Mouse (Mus musculus): ENCODE measurements around the gene Hcls1. TPM values are rescaled to one million over a fixed set of nuclear protein-coding genes. Genes with fewer than 3 reads are reported as not detected.

Hcls1 gene
- polyA plus RNA-seq (2017; shearing (Covaris generic)), result 105 TPM

DNA sequence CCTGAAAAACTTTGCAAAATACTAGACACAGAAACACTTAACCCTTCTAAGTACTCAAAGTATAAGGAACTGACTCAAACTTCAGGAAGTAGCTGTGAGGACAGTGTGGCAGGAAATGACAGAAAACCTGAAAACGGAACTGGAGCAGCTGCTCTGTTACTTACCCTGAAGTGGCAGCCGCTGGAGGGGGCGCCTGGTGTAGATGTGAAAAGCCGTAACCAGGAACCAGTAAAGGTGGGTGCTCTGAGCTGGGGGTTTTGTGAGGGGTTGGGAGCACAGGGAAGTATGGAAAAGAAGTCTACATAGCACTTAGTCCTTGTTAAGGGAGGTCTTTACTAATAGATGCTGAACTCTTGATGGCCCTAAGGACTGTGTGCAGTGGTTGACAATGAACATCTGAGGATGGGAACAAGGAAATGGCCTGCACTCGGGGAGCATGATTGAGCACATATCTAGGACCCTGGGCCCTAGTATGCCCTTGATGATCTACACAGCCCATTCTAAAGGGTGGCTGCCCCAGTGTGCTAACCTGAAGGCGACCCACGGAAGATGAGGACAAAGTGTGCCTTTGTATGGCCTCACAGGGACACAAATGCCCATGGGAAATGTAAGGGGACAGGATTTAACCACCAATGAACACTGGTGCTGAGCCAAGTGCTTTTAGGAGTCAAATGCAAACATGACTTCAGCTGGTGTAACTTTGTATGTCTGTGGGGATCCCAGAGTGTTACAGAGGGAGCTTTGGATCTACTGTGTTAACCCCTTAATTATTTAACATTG is at the start of gene Hcls1:
Gene Hcls1 (plus strand): TSS at position 143 of the 780 bp plus-strand sequence.

DNA sequence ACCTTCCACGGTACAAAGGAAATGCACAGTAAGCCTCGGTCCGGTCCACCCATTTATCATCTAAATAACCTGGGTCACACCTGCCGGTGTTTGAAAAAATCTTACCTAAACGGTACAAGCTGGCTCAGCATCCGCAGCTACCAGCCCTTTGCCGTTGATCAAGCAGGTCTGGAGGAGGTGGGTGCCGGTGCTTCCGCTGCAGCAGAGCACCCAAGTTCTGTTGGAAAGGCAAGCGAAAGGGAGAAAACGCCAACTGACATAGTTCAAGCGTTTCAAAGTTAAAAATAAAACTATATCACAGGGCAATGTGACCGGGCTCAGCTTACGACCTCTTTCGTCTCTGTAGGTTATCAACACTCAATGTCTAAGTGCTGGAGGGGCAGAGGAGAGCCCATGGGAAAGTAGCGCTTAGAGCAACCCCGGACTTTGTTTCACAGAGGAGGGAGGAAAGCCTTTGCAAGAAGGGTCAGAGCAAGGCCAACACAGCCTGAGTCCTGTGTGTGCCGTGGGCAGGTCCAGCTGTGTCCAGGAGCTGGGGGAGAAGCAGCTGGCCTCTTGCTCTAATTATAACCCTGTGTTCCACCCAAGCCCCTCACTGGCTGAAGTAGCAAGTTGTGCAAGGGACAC is 55.3 kb downstream of the Hcls1 start, which contains the start of gene Fbxo40:
Gene Fbxo40 (minus strand): TSS at position 469 of the 627 bp plus-strand sequence.

DNA sequence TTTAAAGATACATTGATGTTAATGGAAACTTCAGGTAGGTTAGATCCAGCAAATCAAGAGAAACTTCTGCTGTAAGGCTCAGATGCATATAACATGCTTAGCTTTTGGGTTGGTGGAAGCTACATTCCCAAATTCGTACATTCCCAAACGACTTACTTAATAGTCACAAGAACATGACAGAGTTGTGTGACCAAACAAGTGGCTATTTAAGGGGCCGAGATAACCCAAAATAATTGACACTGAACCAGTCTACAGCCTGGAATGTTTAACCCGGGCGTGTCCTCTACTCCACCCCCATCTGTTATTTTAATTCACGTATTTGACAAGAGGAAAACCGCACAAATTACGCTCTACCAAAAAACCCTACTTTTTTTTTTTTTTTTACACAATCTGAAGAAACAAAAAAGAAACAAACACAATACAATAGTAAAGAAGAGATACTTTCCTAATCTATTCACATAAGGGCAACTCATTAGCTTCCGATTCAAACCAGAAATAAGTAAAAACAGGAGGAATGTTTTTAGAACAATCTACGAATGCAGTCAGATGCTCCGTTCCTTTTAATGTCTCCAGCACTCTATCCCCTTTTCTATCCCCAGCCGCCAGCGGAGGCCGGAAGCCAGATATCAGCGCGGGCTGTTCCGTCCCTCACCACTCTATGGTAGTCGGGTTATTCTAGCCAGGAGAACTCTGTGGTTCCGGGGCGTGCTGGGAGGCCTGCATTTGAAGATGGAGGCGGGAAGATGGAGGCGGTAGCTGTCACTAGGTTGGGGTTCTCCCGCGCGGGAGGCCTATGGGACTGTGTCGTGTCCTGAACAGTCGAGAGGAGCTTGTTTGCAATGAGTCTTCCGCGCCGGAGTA is 76.5 kb downstream of the Hcls1 start, which contains the start of gene Polq:
Gene Polq (plus strand): TSS at position 726 of the 861 bp plus-strand sequence.

Other genes starting within 250 kb of the Hcls1 start
- gene Ildr1, start 241.0 kb upstream of the Hcls1 start, polyA plus RNA-seq (2017; shearing (Covaris generic)), result 11.6 TPM
- 19.9 TPM for gene Slc15a2, start 150.0 kb upstream of the Hcls1 start, polyA plus RNA-seq (2017; shearing (Covaris generic))
- 29.9 TPM for gene Iqcb1, start 106.6 kb upstream of the Hcls1 start, polyA plus RNA-seq (2017; shearing (Covaris generic))
- 0.87 TPM for gene Eaf2, start 60.0 kb upstream of the Hcls1 start, polyA plus RNA-seq (2017; shearing (Covaris generic))
- gene Golgb1, start 59.8 kb upstream of the Hcls1 start, polyA plus RNA-seq (2017; shearing (Covaris generic)), result 30.2 TPM
- 0.66 TPM for gene Fbxo40, start 55.5 kb downstream of the Hcls1 start, polyA plus RNA-seq (2017; shearing (Covaris generic))
- gene Polq, start 76.8 kb downstream of the Hcls1 start, polyA plus RNA-seq (2017; shearing (Covaris generic)), result 1.5 TPM